Mouse (Mus musculus): ENCODE results near the gene Ipcef1. TPM values are rescaled to one million over a fixed set of nuclear protein-coding genes. Genes with fewer than 3 reads are reported as not detected.

Gene Ipcef1
- 1.6 and 1.8 TPM in 2 replicates for polyA plus RNA-seq (2015; fragmentation: Nextera tagmentation; extraction: Ambion mirVana)

DNA sequence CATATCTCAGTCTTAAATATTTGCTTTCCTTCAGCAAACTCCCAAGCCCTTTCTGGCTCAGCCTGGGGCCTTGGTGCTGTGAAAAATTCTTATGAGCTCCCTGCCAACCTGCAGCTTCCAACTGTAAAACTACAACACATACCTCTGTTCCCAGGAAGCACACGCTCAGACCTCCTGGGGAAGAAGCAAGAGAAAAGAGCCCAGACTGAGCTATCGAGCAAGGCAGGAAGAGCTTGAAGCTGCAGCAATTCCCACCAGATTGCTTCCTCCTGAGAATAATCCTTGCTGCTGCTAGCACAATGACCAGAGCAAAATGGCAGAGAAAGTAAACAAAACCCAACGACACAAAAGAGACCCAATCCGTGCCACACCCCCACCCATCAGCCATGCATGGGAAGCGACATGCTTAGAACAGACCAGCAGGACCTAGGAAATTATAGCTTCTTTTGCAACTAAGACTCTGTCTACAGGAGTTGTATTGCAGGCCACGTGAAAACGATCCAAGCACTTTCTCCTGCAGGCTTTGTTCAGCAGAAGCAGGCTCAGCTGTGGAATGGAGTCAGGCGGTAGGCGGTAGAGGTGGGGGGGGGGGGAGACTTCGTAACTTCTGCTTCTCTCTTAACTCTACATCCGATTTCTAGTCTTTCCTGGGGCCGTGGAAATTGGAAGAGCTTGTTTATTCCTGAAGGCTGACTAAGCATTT, at the start of gene Ipcef1:
Ipcef1 (minus strand) TSS at position 164 of the 703 bp plus-strand sequence.
- no peak within 1 kb of the TSS for H3K9ac ChIP-seq
- peaks cover 6% of the 10 kb centered on the region; the same call in 1 of the 2 replicates for H3K4me1 ChIP-seq (replicated peaks)
- H3K4me2 ChIP-seq: peak within 1 kb of the TSS; percentile 30; the same call in 1 of the 2 replicates
- H3K4me3 ChIP-seq: no peak within 1 kb of the TSS
- whole genome bisulfite sequencing: 22% methylated on average over 12 of the region's 12 CpGs
- no peak within 1 kb of the TSS for H3K27ac ChIP-seq (replicated peaks)
- no peaks in the 10 kb centered on the region for H3K9me3 ChIP-seq
- peak; percentile 77; the same call in 1 of the 2 replicates for ATAC-seq (ENCODE audit: low FRiP score, low read depth)
- no peaks in the 10 kb centered on the region for H3K36me3 ChIP-seq
- no peaks in the 10 kb centered on the region for H3K27me3 ChIP-seq

DNA sequence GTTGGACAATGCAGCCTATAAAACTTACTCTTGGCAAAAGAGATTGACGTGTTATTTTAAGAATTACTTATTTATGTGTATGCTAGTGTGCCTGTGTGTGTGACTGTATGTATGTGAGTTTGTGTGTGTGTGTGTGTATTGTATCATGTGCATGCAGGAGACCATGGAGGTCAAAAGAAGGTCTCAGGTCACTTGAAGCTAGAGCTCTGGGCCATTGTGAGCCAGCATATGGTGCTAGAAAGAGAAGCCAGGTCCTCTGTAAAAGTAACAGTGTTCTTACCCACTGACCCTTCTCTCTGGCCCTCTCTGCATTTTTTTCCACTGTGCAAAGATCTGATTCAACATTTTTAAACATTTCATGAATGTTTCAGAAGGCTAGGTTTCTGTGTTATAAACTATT, 25.7 kb upstream of the Ipcef1 start:
- H3K9me3 ChIP-seq: no peaks in the 10 kb centered on the region
- no peak for ATAC-seq (ENCODE audit: low FRiP score, low read depth)
- H3K4me3 ChIP-seq: no peak overlapping the region
- H3K4me1 ChIP-seq (replicated peaks): 0 out of 2 replicates have a peak, but pooled peaks cover 4% of the 10 kb centered on the region
- no peak overlapping the region for H3K9ac ChIP-seq
- H3K27me3 ChIP-seq: no peaks in the 10 kb centered on the region
- H3K4me2 ChIP-seq: no peak overlapping the region
- no peak overlapping the region for H3K27ac ChIP-seq (replicated peaks)
- 92% methylated on average over 1 of the region's 1 CpGs for WGBS
- H3K36me3 ChIP-seq: no peaks in the 10 kb centered on the region

DNA sequence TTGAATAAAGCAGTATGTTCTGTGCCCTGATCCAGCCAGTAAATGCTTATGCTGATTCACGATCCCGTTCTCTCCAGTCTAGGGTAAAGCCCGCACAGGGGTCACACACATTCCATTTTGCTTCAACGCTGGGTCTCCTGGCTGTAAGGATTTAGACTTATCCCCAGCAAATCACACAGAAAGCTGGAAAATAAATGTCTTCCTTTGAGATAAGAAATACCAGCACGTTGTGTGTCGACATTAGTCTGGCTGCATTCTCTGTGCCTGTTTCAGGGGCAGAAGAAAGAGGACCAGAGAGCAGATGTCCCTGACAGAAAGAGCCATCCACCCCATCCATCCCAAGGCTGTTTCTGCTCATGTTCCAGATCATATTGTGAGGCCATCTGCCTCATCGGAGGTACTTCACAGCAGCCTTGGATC, 25.1 kb upstream of the Ipcef1 start:
- H3K4me3 ChIP-seq: no peak overlapping the region
- no peak overlapping the region for H3K4me2 ChIP-seq
- H3K4me1 ChIP-seq (replicated peaks): 0 out of 2 replicates have a peak, but pooled peaks cover 4% of the 10 kb centered on the region
- H3K36me3 ChIP-seq: no peaks in the 10 kb centered on the region
- H3K27ac ChIP-seq (replicated peaks): no peak overlapping the region
- WGBS: 70% methylated on average over 7 of the region's 7 CpGs
- no peak overlapping the region for H3K9ac ChIP-seq
- H3K9me3 ChIP-seq: no peaks in the 10 kb centered on the region
- peak; percentile 72; the same call in 1 of the 2 replicates for ATAC-seq (ENCODE audit: low FRiP score, low read depth)
- no peaks in the 10 kb centered on the region for H3K27me3 ChIP-seq

DNA sequence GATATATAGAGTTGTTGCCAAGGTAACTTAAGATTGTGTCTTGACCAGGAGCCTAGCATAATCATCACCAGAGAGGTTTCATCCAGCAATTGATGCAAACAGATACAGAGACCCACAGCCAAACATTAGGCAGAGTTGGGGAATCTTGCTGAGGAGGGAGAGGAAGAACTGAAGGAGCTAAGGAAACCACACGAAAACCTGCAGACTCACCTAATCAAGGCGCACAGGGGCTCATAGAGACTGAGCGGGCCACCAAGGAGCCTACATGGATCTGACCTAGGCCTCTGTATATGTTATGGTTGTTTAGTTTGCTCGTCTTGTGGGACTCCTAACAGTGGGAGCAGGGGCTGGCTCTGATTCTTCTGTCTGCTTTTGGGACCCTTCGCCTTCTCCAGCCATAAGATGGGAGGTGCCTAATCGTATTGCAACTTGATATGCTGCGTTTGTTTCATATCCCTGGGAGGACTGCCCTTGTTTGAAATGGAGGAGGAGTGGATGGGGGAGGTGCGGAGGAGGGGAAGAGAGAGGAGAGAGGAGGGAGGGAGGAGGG, 24.5 kb upstream of the Ipcef1 start:
- Histone ChIP-seq H3K27me3 (no peaks in the 10 kb centered on the region), H3K4me2 (peak overlapping the region; percentile 9; the same call in 1 of the 2 replicates), H3K36me3 (no peaks in the 10 kb centered on the region), H3K4me3 (no peak overlapping the region), H3K9ac (no peak overlapping the region), H3K27ac (replicated peaks) (peak overlapping the region; percentile 7; the same call in 1 of the 2 replicates), H3K4me1 (replicated peaks) (0 out of 2 replicates have a peak, but pooled peaks cover 4% of the 10 kb centered on the region), H3K9me3 (no peaks in the 10 kb centered on the region)
- WGBS: 62% methylated on average over 7 of the region's 8 CpGs
- ATAC-seq (ENCODE audit: low FRiP score, low read depth): peak; percentile 33; the same call in 1 of the 2 replicates

GRCm38 (mm10) chr10:7076201-7076600, 23.9 kb upstream of the Ipcef1 start:
- ATAC-seq (ENCODE audit: low FRiP score, low read depth): peak; percentile 81
- H3K36me3 ChIP-seq: no peaks in the 10 kb centered on the region
- 14% methylated on average over 8 of the region's 8 CpGs for WGBS
- H3K4me1 ChIP-seq (replicated peaks): 0 out of 2 replicates have a peak, but pooled peaks cover 4% of the 10 kb centered on the region
- H3K27ac ChIP-seq (replicated peaks): peak overlapping the region; percentile 7; the same call in 1 of the 2 replicates
- no peaks in the 10 kb centered on the region for H3K9me3 ChIP-seq
- H3K4me3 ChIP-seq: no peak overlapping the region
- no peaks in the 10 kb centered on the region for H3K27me3 ChIP-seq
- H3K4me2 ChIP-seq: peak overlapping the region; percentile 9; the same call in 1 of the 2 replicates
- no peak overlapping the region for H3K9ac ChIP-seq

DNA sequence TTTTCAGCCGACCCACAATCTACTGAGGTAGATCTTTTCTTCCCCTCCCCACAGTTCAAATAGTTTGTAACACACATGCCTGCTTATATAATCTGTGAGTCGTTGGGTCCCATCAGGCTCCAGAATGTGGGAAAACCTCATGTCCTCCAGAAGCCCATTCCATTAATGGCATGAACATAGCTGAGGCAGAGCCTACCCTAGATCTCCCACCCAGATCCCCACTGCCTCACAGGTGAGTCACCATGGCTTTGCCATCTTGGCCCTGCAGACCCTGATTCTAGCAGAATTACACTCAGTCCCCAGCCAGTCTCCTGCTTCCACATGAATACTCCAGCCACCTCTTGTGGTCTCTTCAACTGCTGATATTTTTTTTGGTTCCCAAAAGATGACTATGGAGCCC, 23.4 kb upstream of the Ipcef1 start:
- no peak for ATAC-seq (ENCODE audit: low FRiP score, low read depth)
- Histone ChIP-seq H3K4me1 (replicated peaks) (0 out of 2 replicates have a peak, but pooled peaks cover 4% of the 10 kb centered on the region), H3K4me3 (no peak overlapping the region), H3K27me3 (no peaks in the 10 kb centered on the region), H3K27ac (replicated peaks) (no peak overlapping the region), H3K9ac (no peak overlapping the region), H3K36me3 (no peaks in the 10 kb centered on the region), H3K4me2 (no peak overlapping the region), H3K9me3 (no peaks in the 10 kb centered on the region)
- 89% methylated on average over 2 of the region's 2 CpGs for WGBS

DNA sequence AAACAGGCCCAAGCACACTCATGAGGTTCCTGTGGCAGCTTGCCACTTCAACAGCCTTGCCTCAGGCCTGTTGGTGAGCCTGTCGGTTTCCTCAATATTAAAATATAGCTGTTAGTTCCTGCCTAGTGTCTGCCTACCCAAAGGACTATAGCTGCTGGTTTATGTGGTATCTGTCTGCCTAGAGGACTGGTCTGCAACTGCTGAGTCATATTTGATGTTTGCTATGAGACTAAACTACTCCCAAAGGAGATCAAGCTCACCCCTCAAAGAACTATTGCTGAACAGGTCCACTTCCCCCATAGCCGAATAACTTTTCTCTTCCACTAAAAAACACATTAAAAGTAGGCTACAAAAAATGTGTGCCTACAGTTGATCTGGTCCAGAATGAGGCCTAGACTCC, 22.0 kb upstream of the Ipcef1 start:
- H3K27ac ChIP-seq (replicated peaks): no peak overlapping the region
- no peak for ATAC-seq (ENCODE audit: low FRiP score, low read depth)
- H3K27me3 ChIP-seq: no peaks in the 10 kb centered on the region
- no peak overlapping the region for H3K4me2 ChIP-seq
- no peaks in the 10 kb centered on the region for H3K36me3 ChIP-seq
- 88% methylated on average over 2 of the region's 2 CpGs for WGBS
- no peaks in the 10 kb centered on the region for H3K9me3 ChIP-seq
- H3K4me3 ChIP-seq: no peak overlapping the region
- H3K9ac ChIP-seq: no peak overlapping the region
- H3K4me1 ChIP-seq (replicated peaks): 0 out of 2 replicates have a peak, but pooled peaks cover 8% of the 10 kb centered on the region

GRCm38 (mm10) chr10:7070924-7071323, 18.6 kb upstream of the Ipcef1 start:
- Histone ChIP-seq H3K4me2 (no peak overlapping the region), H3K9ac (no peak overlapping the region), H3K27me3 (no peaks in the 10 kb centered on the region), H3K4me1 (replicated peaks) (0 out of 2 replicates have a peak, but pooled peaks cover 5% of the 10 kb centered on the region), H3K36me3 (no peaks in the 10 kb centered on the region), H3K9me3 (no peaks in the 10 kb centered on the region), H3K4me3 (no peak overlapping the region), H3K27ac (replicated peaks) (no peak overlapping the region)
- WGBS: 85% methylated on average over 5 of the region's 5 CpGs
- ATAC-seq (ENCODE audit: low FRiP score, low read depth): no peak

DNA sequence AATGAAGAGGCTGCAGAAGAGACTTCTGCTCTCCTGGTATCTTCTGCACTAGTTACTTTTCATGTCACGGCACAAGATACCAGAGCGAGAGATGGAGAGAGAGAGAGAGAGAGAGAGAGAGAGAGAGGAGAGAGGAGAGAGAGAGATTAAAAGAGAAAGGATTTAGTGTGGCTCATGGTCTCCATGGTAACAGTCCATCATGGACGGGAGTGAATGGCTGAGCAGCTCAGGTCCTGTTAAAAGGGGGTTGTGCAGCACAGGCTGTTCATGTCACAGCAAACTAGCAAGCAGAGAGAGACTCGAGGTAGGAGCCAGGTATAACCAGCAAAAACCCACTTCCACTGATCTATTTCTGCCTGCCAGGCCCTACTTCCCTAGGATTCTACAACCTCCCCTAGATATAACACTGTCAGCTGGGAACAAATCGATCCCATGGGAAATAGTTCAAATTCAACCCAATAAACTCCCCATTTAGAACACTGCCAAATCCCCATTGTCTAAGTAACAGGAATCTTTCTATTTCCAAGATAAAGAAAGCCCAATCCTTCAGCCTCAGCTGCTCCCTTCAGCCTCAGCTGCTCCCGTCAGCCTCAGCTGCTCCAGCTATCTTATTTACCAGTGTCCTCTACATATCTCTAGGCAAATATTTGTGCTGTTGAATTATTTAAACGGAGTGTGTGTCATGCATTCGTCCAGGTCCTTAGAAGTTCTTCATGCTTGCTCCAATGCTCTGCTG, 18.0 kb upstream of the Ipcef1 start:
- H3K36me3 ChIP-seq: no peaks in the 10 kb centered on the region
- H3K27ac ChIP-seq (replicated peaks): no peak overlapping the region
- ATAC-seq (ENCODE audit: low FRiP score, low read depth): 0 out of 2 replicates have a peak, but pooled peaks have one; percentile 48
- no peak overlapping the region for H3K9ac ChIP-seq
- H3K4me2 ChIP-seq: no peak overlapping the region
- H3K4me3 ChIP-seq: no peak overlapping the region
- WGBS: 56% methylated on average over 8 of the region's 8 CpGs
- H3K4me1 ChIP-seq (replicated peaks): 0 out of 2 replicates have a peak, but pooled peaks cover 5% of the 10 kb centered on the region
- no peaks in the 10 kb centered on the region for H3K9me3 ChIP-seq
- no peaks in the 10 kb centered on the region for H3K27me3 ChIP-seq

DNA sequence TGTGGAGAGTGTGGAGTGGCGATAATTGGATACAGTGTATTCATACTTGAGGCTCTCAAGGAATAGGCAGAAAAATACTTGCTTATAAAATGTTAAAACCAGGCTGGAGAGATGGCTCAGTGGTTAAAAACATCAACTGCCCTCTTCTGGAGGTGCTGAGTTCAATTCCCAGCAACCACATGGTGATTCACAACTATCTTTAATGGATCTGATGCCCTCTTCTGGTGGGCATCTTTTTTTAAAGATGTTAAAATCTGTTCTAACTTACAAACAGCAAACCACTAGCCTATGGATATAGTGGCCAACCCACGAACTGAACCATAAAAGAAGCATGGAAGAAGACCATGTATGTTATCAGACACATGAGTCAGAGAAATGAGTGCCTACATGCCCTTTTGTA, 16.8 kb upstream of the Ipcef1 start:
- H3K36me3 ChIP-seq: no peaks in the 10 kb centered on the region
- no peaks in the 10 kb centered on the region for H3K27me3 ChIP-seq
- H3K9ac ChIP-seq: no peak overlapping the region
- no peak overlapping the region for H3K4me3 ChIP-seq
- no peaks in the 10 kb centered on the region for H3K9me3 ChIP-seq
- no peak for ATAC-seq (ENCODE audit: low FRiP score, low read depth)
- no peak overlapping the region for H3K4me2 ChIP-seq
- WGBS: 90% methylated on average over 2 of the region's 2 CpGs
- H3K27ac ChIP-seq (replicated peaks): no peak overlapping the region
- H3K4me1 ChIP-seq (replicated peaks): 0 out of 2 replicates have a peak, but pooled peaks cover 5% of the 10 kb centered on the region

DNA sequence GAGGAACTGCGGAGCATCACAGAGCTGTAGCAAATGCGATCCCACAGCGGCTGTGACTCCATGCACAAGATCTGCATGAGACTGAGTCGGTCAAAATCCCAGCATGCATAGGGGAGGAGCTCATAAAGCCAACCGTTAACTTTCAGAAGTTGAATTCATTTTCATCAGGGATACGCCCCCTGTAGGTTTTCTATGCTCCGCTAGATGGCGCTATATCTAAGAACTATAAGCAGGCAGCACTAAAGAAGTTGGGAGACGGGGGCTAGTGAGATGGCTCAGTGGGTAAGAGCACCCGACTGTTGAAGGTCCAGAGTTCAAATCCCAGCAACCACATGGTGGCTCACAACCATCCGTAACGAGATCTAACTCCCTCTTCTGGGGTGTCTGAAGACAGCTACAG, 16.3 kb upstream of the Ipcef1 start:
- 73% methylated on average over 12 of the region's 12 CpGs for whole genome bisulfite sequencing
- H3K4me3 ChIP-seq: no peak overlapping the region
- ATAC-seq (ENCODE audit: low FRiP score, low read depth): no peak
- no peak overlapping the region for H3K27ac ChIP-seq (replicated peaks)
- no peak overlapping the region for H3K9ac ChIP-seq
- H3K4me2 ChIP-seq: no peak overlapping the region
- H3K9me3 ChIP-seq: no peaks in the 10 kb centered on the region
- 0 out of 2 replicates have a peak, but pooled peaks cover 5% of the 10 kb centered on the region for H3K4me1 ChIP-seq (replicated peaks)
- no peaks in the 10 kb centered on the region for H3K27me3 ChIP-seq
- H3K36me3 ChIP-seq: no peaks in the 10 kb centered on the region
